Comparison of ENCODE assay signal across 15 mouse cellular contexts in genomic region chr4:70097353-70097752, GRCm38 (mm10).
DNase-seq lines count a peak whose midpoint lies in the region; ATAC-seq lines count a peak whose summit lies in the region.
"Had no signal": no experiment of that assay in that cellular context is flagged by ENCODE, and none has a peak within 500 bp of the region (broad histone marks: within the 10 kb centered on the region; RNA-seq: fewer than 3 reads in every experiment).

No protein-coding gene starts in this region.

- WGBS in heart, embryonic 12.5 days: 65% methylated on average over 3 of the region's 3 CpGs
- WGBS in forebrain, embryonic 16.5 days: 69% methylated on average over 3 of the region's 3 CpGs

- H3K27ac ChIP-seq in heart, embryonic 12.5 days (ENCODE audit: poor library complexity, severe bottlenecking): no peak overlapping the region
- H3K27ac ChIP-seq in forebrain, embryonic 16.5 days (ENCODE audit: low read length): no peak overlapping the region
- H3K27ac ChIP-seq: embryonic facial prominence, embryonic 13.5 days; forebrain, embryonic 13.5 days; limb, embryonic 12.5 days; midbrain, embryonic 10.5 days; stomach, postnatal 0 days had no signal

- H3K4me2 ChIP-seq in heart, embryonic 12.5 days: no peak overlapping the region
- no peak overlapping the region for H3K4me2 ChIP-seq in forebrain, embryonic 16.5 days (ENCODE audit: low read length)
- H3K4me2 ChIP-seq: embryonic facial prominence, embryonic 13.5 days; forebrain, embryonic 13.5 days; limb, embryonic 12.5 days had no signal

- H3K4me3 ChIP-seq in heart, embryonic 12.5 days: no peak overlapping the region
- H3K4me3 ChIP-seq in forebrain, embryonic 16.5 days (replicated peaks; ENCODE audit: low read length): no peak overlapping the region
- H3K4me3 ChIP-seq: embryonic facial prominence, embryonic 13.5 days; forebrain, embryonic 13.5 days; limb, embryonic 12.5 days; midbrain, embryonic 10.5 days had no signal

- no peaks in the 10 kb centered on the region for H3K9me3 ChIP-seq in heart, embryonic 12.5 days (replicated peaks)
- H3K9me3 ChIP-seq in forebrain, embryonic 16.5 days (ENCODE audit: control insufficient read depth, low read length): no peaks in the 10 kb centered on the region
- H3K9me3 ChIP-seq: embryonic facial prominence, embryonic 13.5 days; forebrain, embryonic 13.5 days; limb, embryonic 12.5 days; midbrain, embryonic 10.5 days had no signal

- peak; percentile 26 for DNase-seq in heart, adult 8-10 months (ENCODE audit: low spot score)
- peak; percentile 14 for DNase-seq in lung, postnatal 14 days
- DNase-seq in lung, postnatal 25 days (ENCODE audit: low spot score): no peak
- DNase-seq in gastrocnemius, postnatal 25 days: peak; percentile 16
- DNase-seq: cerebellum, adult 8-10 months; right cerebral cortex, adult 18-20 months had no signal

- H3K36me3 ChIP-seq in heart, embryonic 12.5 days: no peaks in the 10 kb centered on the region
- no peaks in the 10 kb centered on the region for H3K36me3 ChIP-seq in forebrain, embryonic 16.5 days (ENCODE audit: control insufficient read depth, insufficient read depth)
- H3K36me3 ChIP-seq: embryonic facial prominence, embryonic 13.5 days; limb, embryonic 12.5 days; midbrain, embryonic 10.5 days had no signal

- no peak overlapping the region for H3K9ac ChIP-seq in heart, embryonic 12.5 days
- H3K9ac ChIP-seq in forebrain, embryonic 16.5 days (replicated peaks; ENCODE audit: low read depth, low read length): no peak overlapping the region
- H3K9ac ChIP-seq: embryonic facial prominence, embryonic 13.5 days; forebrain, embryonic 13.5 days; limb, embryonic 12.5 days had no signal

- no peaks in the 10 kb centered on the region for H3K4me1 ChIP-seq in heart, embryonic 12.5 days (replicated peaks)
- no peaks in the 10 kb centered on the region for H3K4me1 ChIP-seq in forebrain, embryonic 16.5 days (replicated peaks; ENCODE audit: control insufficient read depth, insufficient read depth, low read length)
- H3K4me1 ChIP-seq: embryonic facial prominence, embryonic 13.5 days; forebrain, embryonic 13.5 days; limb, embryonic 12.5 days; midbrain, embryonic 10.5 days had no signal

- no peak for ATAC-seq in heart, embryonic 12.5 days (ENCODE audit: insufficient number of reproducible peaks, low FRiP score)
- ATAC-seq in forebrain, embryonic 16.5 days: no peak
- ATAC-seq in megakaryocyte-erythroid progenitor cell, adult 5-6 weeks (replicated peaks; ENCODE audit: low FRiP score, low TSS enrichment, poor library complexity, severe bottlenecking): no peak
- ATAC-seq: forebrain, embryonic 13.5 days; inflammation-experienced regulatory T-cells, adult 6 months had no signal

- H3K27me3 ChIP-seq in heart, embryonic 12.5 days (replicated peaks): no peaks in the 10 kb centered on the region
- no peaks in the 10 kb centered on the region for H3K27me3 ChIP-seq in forebrain, embryonic 16.5 days (replicated peaks; ENCODE audit: control insufficient read depth, insufficient read depth, low read length)
- H3K27me3 ChIP-seq: embryonic facial prominence, embryonic 13.5 days; forebrain, embryonic 13.5 days; limb, embryonic 12.5 days had no signal
